Mouse (Mus musculus) ES-E14 (cell line): ENCODE results near the gene Rgmb.

ENCODE experiments used
- CHD2 ChIP-seq: IDR thresholded peaks from 2 replicates; pipeline ENCODE4 v1.6.1; 2014; ENCODE audit warnings: mild to moderate bottlenecking, low read depth, low read length, inconsistent platforms
- HCFC1 ChIP-seq: IDR thresholded peaks from 2 replicates; pipeline ENCODE4 v1.6.1; 2012; ENCODE audit warnings: low read length, inconsistent platforms, borderline replicate concordance; ENCODE audit not compliant: insufficient read depth
- MAFK ChIP-seq: IDR thresholded peaks from 2 replicates; pipeline ENCODE4 v1.6.1; 2014; ENCODE audit warnings: mild to moderate bottlenecking, low read depth, low read length, inconsistent platforms; ENCODE audit not compliant: insufficient read depth
- ZC3H11A ChIP-seq: IDR thresholded peaks from 2 replicates; pipeline ENCODE4 v1.6.1; 2012; ENCODE audit warnings: low read depth, mild to moderate bottlenecking, inconsistent platforms, low read length, borderline replicate concordance
- ZNF384 ChIP-seq: IDR thresholded peaks from 2 replicates; pipeline ENCODE4 v1.6.1; 2012; ENCODE audit warnings: low read depth, low read length, inconsistent platforms

GRCm38 (mm10) chr17:15774565-15775215 lies 56.1 kb downstream of the Rgmb start:
- TF ChIP-seq MAFK = no peak
- TF ChIP-seq HCFC1 = no peak
- TF ChIP-seq ZC3H11A = no peak
- no peak for TF ChIP-seq CHD2
- no peak for TF ChIP-seq ZNF384
